Mouse (Mus musculus) brain, adult 2 months (tissue): ENCODE results near the gene Kpna3.
A peak's percentile ranks its signal among the peaks of the same experiment; 100 is the strongest.

Experiments
- DNase-seq: peaks from one replicate; pipeline ENCODE4 v3.0.0; 2011; ENCODE audit warnings: low read depth, low spot score

Kpna3 gene

GRCm38 (mm10) chr14:61394745-61395144 is 44.9 kb downstream of the Kpna3 start:
- peak; percentile 66 for DNase-seq

GRCm38 (mm10) chr14:61390586-61390985 is 49.1 kb downstream of the Kpna3 start:
- DNase-seq: no peak

- peak; percentile 73 for DNase-seq
Observed at GRCm38 (mm10) chr14:61367290-61367689, 72.4 kb downstream of the Kpna3 start.

GRCm38 (mm10) chr14:61364656-61365055 is 75.0 kb downstream of the Kpna3 start:
- DNase-seq: peak; percentile 24

GRCm38 (mm10) chr14:61363734-61364133 is 75.9 kb downstream of the Kpna3 start:
- DNase-seq: no peak

- DNase-seq: no peak
Observed at GRCm38 (mm10) chr14:61362268-61362667, 77.4 kb downstream of the Kpna3 start.

GRCm38 (mm10) chr14:61360981-61361511 is 78.6 kb downstream of the Kpna3 start:
- DNase-seq: peak; percentile 32

GRCm38 (mm10) chr14:61360131-61360980 is 79.3 kb downstream of the Kpna3 start, which contains the start of gene Ebpl:
TSS of gene Ebpl (minus strand) at chr14:61360439.
- peak; percentile 97 for DNase-seq

GRCm38 (mm10) chr14:61354251-61355235 is 85.1 kb downstream of the Kpna3 start:
- DNase-seq: no peak

GRCm38 (mm10) chr14:61350808-61351207 is 88.9 kb downstream of the Kpna3 start:
- no peak for DNase-seq

GRCm38 (mm10) chr14:61349876-61350275 is 89.8 kb downstream of the Kpna3 start:
- DNase-seq: no peak

- peak; percentile 71 for DNase-seq
Observed at GRCm38 (mm10) chr14:61346827-61347698, 92.6 kb downstream of the Kpna3 start.

GRCm38 (mm10) chr14:61344590-61344989 is 95.1 kb downstream of the Kpna3 start:
- DNase-seq: no peak

- no peak for DNase-seq
Observed at GRCm38 (mm10) chr14:61339381-61339780, 100.3 kb downstream of the Kpna3 start.

- peak; percentile 96 for DNase-seq
Observed at GRCm38 (mm10) chr14:61330996-61331561, 108.6 kb downstream of the Kpna3 start.

GRCm38 (mm10) chr14:61330591-61330990 is 109.1 kb downstream of the Kpna3 start:
- peak; percentile 77 for DNase-seq

- DNase-seq: peak; percentile 99
Observed at GRCm38 (mm10) chr14:61327618-61328450, 111.8 kb downstream of the Kpna3 start.

GRCm38 (mm10) chr14:61327007-61327406 is 112.7 kb downstream of the Kpna3 start:
- DNase-seq: peak; percentile 60

- DNase-seq: no peak
Observed at GRCm38 (mm10) chr14:61322740-61323139, 116.9 kb downstream of the Kpna3 start.

GRCm38 (mm10) chr14:61321200-61321599 is 118.5 kb downstream of the Kpna3 start:
- DNase-seq: no peak
